Comparison of ENCODE assay signal across 9 mouse cellular contexts in genomic region chr10:121351692-121352290, GRCm38 (mm10). TPM values are rescaled to one million over a fixed set of nuclear protein-coding genes. Genes with fewer than 3 reads are reported as not detected.
DNase-seq lines count a peak whose midpoint lies in the region; ATAC-seq and TF ChIP-seq lines count a peak whose summit lies in the region.
"Had no signal": no experiment of that assay in that cellular context is flagged by ENCODE, and none has a peak within 500 bp of the region (broad histone marks: within the 10 kb centered on the region; RNA-seq: fewer than 3 reads in every experiment).

No protein-coding gene starts in this region.

- H3K36me3 ChIP-seq in liver, adult 2 months (ENCODE audit: control insufficient read depth, insufficient read depth, low read length): no peaks in the 10 kb centered on the region
- no peaks in the 10 kb centered on the region for H3K36me3 ChIP-seq in forebrain, embryonic 12.5 days (replicated peaks)
- H3K36me3 ChIP-seq in intestine, embryonic 16.5 days (ENCODE audit: control insufficient read depth, insufficient read depth, low read length): no peaks in the 10 kb centered on the region
- no peaks in the 10 kb centered on the region for H3K36me3 ChIP-seq in midbrain, postnatal 0 days (ENCODE audit: insufficient read depth, low read length)

- DNase-seq in liver, adult 2 months (ENCODE audit: extremely low read depth, low read depth, low spot score): no peak
- no peak for DNase-seq in liver
- no peak for DNase-seq in midbrain, postnatal 0 days (ENCODE audit: low spot score)
- DNase-seq in cerebellum, adult 9-11 months: no peak
- DNase-seq in left cerebral cortex, postnatal 25 days (ENCODE audit: low spot score in 2 of 2): no peak
- DNase-seq: right cerebral cortex, postnatal 25 days had no signal

- peaks cover 5% of the 10 kb centered on the region for H3K4me1 ChIP-seq in liver, adult 2 months (ENCODE audit: control insufficient read depth, insufficient read depth, low read length)
- peaks cover 15% of the 10 kb centered on the region for H3K4me1 ChIP-seq in forebrain, embryonic 12.5 days
- peaks cover 11% of the 10 kb centered on the region for H3K4me1 ChIP-seq in intestine, embryonic 16.5 days (ENCODE audit: control insufficient read depth, insufficient read depth, low read length)
- H3K4me1 ChIP-seq in midbrain, postnatal 0 days (ENCODE audit: insufficient read depth, low read length): 0 out of 2 replicates have a peak, but pooled peaks cover 4% of the 10 kb centered on the region

- peak overlapping the region; percentile 95 for H3K4me2 ChIP-seq in forebrain, embryonic 12.5 days
- peak overlapping the region; percentile 81 for H3K4me2 ChIP-seq in intestine, embryonic 16.5 days (ENCODE audit: low read depth, low read length)
- H3K4me2 ChIP-seq in midbrain, postnatal 0 days (ENCODE audit: low read depth, low read length, poor library complexity, severe bottlenecking): peak overlapping the region; percentile 81

- no peak for ATAC-seq in forebrain, embryonic 12.5 days (ENCODE audit: low FRiP score)
- peak; percentile 23; the same call in 1 of the 2 replicates for ATAC-seq in intestine, embryonic 16.5 days
- no peak for ATAC-seq in midbrain, postnatal 0 days (ENCODE audit: low FRiP score)
- no peak for ATAC-seq in erythroid progenitor cell, adult 5-6 weeks (replicated peaks; ENCODE audit: low FRiP score, poor library complexity, severe bottlenecking)

- no peak for TF ChIP-seq CTCF in liver, adult 2 months (IDR thresholded peaks at IDR 0.05; ENCODE audit: low read depth, low read length)
- no peak for TF ChIP-seq CTCF in midbrain, postnatal 0 days (IDR thresholded peaks at IDR 0.05)

- TF ChIP-seq POLR2A in liver, adult 2 months (IDR thresholded peaks at IDR 0.05; ENCODE audit: extremely low read depth, insufficient read depth, low read length): no peak

- H3K9me3 ChIP-seq in forebrain, embryonic 12.5 days: 0 out of 2 replicates have a peak, but pooled peaks cover 7% of the 10 kb centered on the region
- H3K9me3 ChIP-seq in intestine, embryonic 16.5 days (ENCODE audit: control insufficient read depth, low read length): no peaks in the 10 kb centered on the region
- H3K9me3 ChIP-seq in midbrain, postnatal 0 days (ENCODE audit: low read length): no peaks in the 10 kb centered on the region

- H3K27ac ChIP-seq in liver, adult 2 months (replicated peaks; ENCODE audit: insufficient read depth, low read depth, low read length): peak overlapping the region; percentile 41
- H3K27ac ChIP-seq in forebrain, embryonic 12.5 days: no peak overlapping the region
- no peak overlapping the region; the same call in 1 of the 2 replicates for H3K27ac ChIP-seq in intestine, embryonic 16.5 days (ENCODE audit: low read length)
- no peak overlapping the region for H3K27ac ChIP-seq in midbrain, postnatal 0 days (ENCODE audit: low read depth, low read length)

- peak overlapping the region; percentile 81; the same call in 1 of the 2 replicates for H3K9ac ChIP-seq in liver, adult 2 months (ENCODE audit: low read depth, low read length)
- H3K9ac ChIP-seq in forebrain, embryonic 12.5 days: no peak overlapping the region
- peak overlapping the region; percentile 81 for H3K9ac ChIP-seq in intestine, embryonic 16.5 days (ENCODE audit: low read depth, low read length)
- H3K9ac ChIP-seq in midbrain, postnatal 0 days (replicated peaks; ENCODE audit: low read length, poor library complexity, severe bottlenecking): no peak overlapping the region

- H3K4me3 ChIP-seq in liver, adult 2 months (ENCODE audit: insufficient read depth, low read depth, low read length): peak overlapping the region; percentile 84
- H3K4me3 ChIP-seq in forebrain, embryonic 12.5 days (replicated peaks): peak overlapping the region; percentile 52
- H3K4me3 ChIP-seq in intestine, embryonic 16.5 days (ENCODE audit: low read length): peak overlapping the region; percentile 71
- peak overlapping the region; percentile 42 for H3K4me3 ChIP-seq in midbrain, postnatal 0 days (ENCODE audit: low read depth, low read length)

- no peaks in the 10 kb centered on the region for H3K79me2 ChIP-seq in liver, adult 2 months (ENCODE audit: control insufficient read depth, insufficient read depth, low read length)

- intact Hi-C loops in left cerebral cortex, postnatal 25 days (cut with DNase I): no loop called here

- H3K27me3 ChIP-seq in liver, adult 2 months (ENCODE audit: control insufficient read depth, insufficient read depth, low read length): no peaks in the 10 kb centered on the region
- peaks cover 36% of the 10 kb centered on the region for H3K27me3 ChIP-seq in forebrain, embryonic 12.5 days
- 0 out of 2 replicates have a peak, but pooled peaks cover 4% of the 10 kb centered on the region for H3K27me3 ChIP-seq in intestine, embryonic 16.5 days (replicated peaks; ENCODE audit: control insufficient read depth, insufficient read depth, low read length)
- H3K27me3 ChIP-seq in midbrain, postnatal 0 days (ENCODE audit: insufficient read depth, low read length): peaks cover 29% of the 10 kb centered on the region

- 18% methylated on average over 15 of the region's 15 CpGs for WGBS in liver, adult 2 months
- WGBS in forebrain, embryonic 12.5 days: 39% methylated on average over 15 of the region's 15 CpGs
- 32% methylated on average over 15 of the region's 15 CpGs for WGBS in intestine, embryonic 16.5 days
- 39% methylated on average over 15 of the region's 15 CpGs for WGBS in midbrain, postnatal 0 days

RNA-seq across cellular contexts. Expression of gene Tbc1d30, which starts 0.7 kb away (rescaled TPM):
- total RNA-seq in liver, adult 2 months (2014; rRNA removed): 8.4 and 10.7 TPM in 2 replicates
- polyA plus RNA-seq in liver, adult 2 months (2012; rRNA removed): 0.81 and 2.6 TPM in 2 replicates
- 5.0 and 6.2 TPM in 2 replicates for polyA plus RNA-seq in forebrain, embryonic 12.5 days (2016; fragmentation: Nextera tagmentation; extraction: Ambion mirVana)
- 3.5 and 4.3 TPM in 2 replicates for polyA plus RNA-seq in intestine, embryonic 16.5 days (2015; fragmentation: Nextera tagmentation; extraction: Ambion mirVana)
- 46.9 and 49.1 TPM in 2 replicates for total RNA-seq in midbrain, postnatal 0 days (2014; rRNA removed)
- 8.3 and 9.1 TPM in 2 replicates for polyA plus RNA-seq in midbrain, postnatal 0 days (2015; fragmentation: Nextera tagmentation; extraction: Ambion mirVana)
- total RNA-seq in erythroid progenitor cell, adult 5-6 weeks (2015; ENCODE audit: low replicate concordance): 5.0 TPM in 1 of 2 replicates, not detected in the other
- total RNA-seq in erythroid progenitor cell, adult 5-6 weeks (2017; ENCODE audit: low replicate concordance): 1.0 TPM in 1 of 2 replicates, not detected in the other
- total RNA-seq in left cerebral cortex, postnatal 25 days (2021): 10 to 100 TPM; 77.5 to 87.1 TPM

RNA-seq across cellular contexts. Expression of gene Gns, which starts 13.1 kb away (rescaled TPM):
- total RNA-seq in liver, adult 2 months (2014; rRNA removed): 84.0 and 102 TPM in 2 replicates
- 65.7 and 78.4 TPM in 2 replicates for polyA plus RNA-seq in liver, adult 2 months (2012; rRNA removed)
- 38.9 and 40.1 TPM in 2 replicates for polyA plus RNA-seq in forebrain, embryonic 12.5 days (2016; fragmentation: Nextera tagmentation; extraction: Ambion mirVana)
- polyA plus RNA-seq in intestine, embryonic 16.5 days (2015; fragmentation: Nextera tagmentation; extraction: Ambion mirVana): 43.3 and 50.4 TPM in 2 replicates
- total RNA-seq in midbrain, postnatal 0 days (2014; rRNA removed): 66.4 and 84.3 TPM in 2 replicates
- 37.7 and 40.4 TPM in 2 replicates for polyA plus RNA-seq in midbrain, postnatal 0 days (2015; fragmentation: Nextera tagmentation; extraction: Ambion mirVana)
- total RNA-seq in erythroid progenitor cell, adult 5-6 weeks (2015; ENCODE audit: low replicate concordance): 17.2 and 19.8 TPM in 2 replicates
- total RNA-seq in erythroid progenitor cell, adult 5-6 weeks (2017; ENCODE audit: low replicate concordance): 9.6 and 13.0 TPM in 2 replicates
- total RNA-seq in left cerebral cortex, postnatal 25 days (2021): 10 to 100 TPM; 75.9 to 80.6 TPM

Comparison
In these comparisons a context has a peak if more than half of its experiments do, and no peak if none do; other contexts are left out.
1. H3K9ac ChIP-seq: peak in liver, adult 2 months (single experiment) and intestine, embryonic 16.5 days (single experiment); none in forebrain, embryonic 12.5 days (single experiment) and midbrain, postnatal 0 days (single experiment).
2. Peak in every context shown above with its lines, with median percentiles within 50 percentile points of each other: H3K4me3 ChIP-seq and H3K4me2 ChIP-seq.